Mouse (Mus musculus): ENCODE results near the gene Dcun1d3. TPM values are rescaled to one million over a fixed set of nuclear protein-coding genes. Genes with fewer than 3 reads are reported as not detected.

Dcun1d3 gene
- total and polyA plus RNA-seq, 3 experiments, result 2.5 to 5.6 TPM; not detected in 1

GRCm38 (mm10) chr7:119845541-119845940 lies 50.6 kb downstream of the Dcun1d3 start:
- Histone ChIP-seq H3K79me2 (ENCODE audit: control insufficient read depth, insufficient read depth, low read length, poor library complexity) (no peaks in the 10 kb centered on the region), H3K9me3 (replicated peaks; ENCODE audit: insufficient read depth, low read length) (no peaks in the 10 kb centered on the region), H3K27ac (ENCODE audit: control insufficient read depth, low read depth, low read length) (0 out of 2 replicates have a peak overlapping the region, but pooled peaks have one; percentile 9), H3K4me1 (ENCODE audit: control insufficient read depth in 1 of 2, insufficient read depth in 2 of 2, low read length in 2 of 2) (peaks cover 6 to 12% of the 10 kb centered on the region in 2 experiments), H3K4me3 (ENCODE audit: control insufficient read depth in 1 of 2, insufficient read depth in 1 of 2, low read depth in 2 of 2, low read length in 2 of 2) (no peak overlapping the region), H3K36me3 (ENCODE audit: control insufficient read depth in 1 of 2, insufficient read depth in 2 of 2, low read length in 2 of 2) (peaks cover 11 to 13% of the 10 kb centered on the region in 2 experiments), H3K27me3 (ENCODE audit: control insufficient read depth in 1 of 2, insufficient read depth in 2 of 2, low read length in 2 of 2) (no peaks in the 10 kb centered on the region), H3K9ac (ENCODE audit: control insufficient read depth, low read depth, low read length, poor library complexity, severe bottlenecking) (no peak overlapping the region)
- DNase-seq (ENCODE audit: low read depth, low spot score), result peak; percentile 40
- TF ChIP-seq MAX (IDR thresholded peaks at IDR 0.05; ENCODE audit: low read length), result no peak
- no peak for TF ChIP-seq TBP (IDR thresholded peaks at IDR 0.05; ENCODE audit: low read depth, low read length)
- TF ChIP-seq NELFE (IDR thresholded peaks at IDR 0.05; ENCODE audit: low read depth, low read length), result no peak
- no peak; the same call in 1 of the 2 replicates for TF ChIP-seq CHD2 (IDR thresholded peaks at IDR 0.05; ENCODE audit: low read length)
- peak; percentile 95 for TF ChIP-seq GATA1 (IDR thresholded peaks at IDR 0.05; ENCODE audit: low read depth, low read length)
- no peak for TF ChIP-seq RAD21 (IDR thresholded peaks at IDR 0.05; ENCODE audit: low read depth, low read length)
- TF ChIP-seq POLR2AphosphoS2 (IDR thresholded peaks at IDR 0.05; ENCODE audit: low read length), result 0 out of 2 replicates have a peak, but pooled peaks have one; percentile 25
- TF ChIP-seq USF2 (IDR thresholded peaks at IDR 0.05; ENCODE audit: borderline replicate concordance in 1 of 2, insufficient read depth in 1 of 2, low read depth in 1 of 2, low read length in 2 of 2), result no peak
- no peak for TF ChIP-seq MYB (IDR thresholded peaks at IDR 0.05; ENCODE audit: low read depth, low read length)
- TF ChIP-seq EP300 (IDR thresholded peaks at IDR 0.05; ENCODE audit: low read depth in 1 of 2, low read length in 2 of 2), result peak; percentile 87 to 95
- TF ChIP-seq NRF1 (IDR thresholded peaks at IDR 0.05; ENCODE audit: insufficient read depth, low read depth, low read length, poor library complexity, severe bottlenecking), result no peak
- TF ChIP-seq TCF12 (IDR thresholded peaks at IDR 0.05; ENCODE audit: low read depth, low read length), result peak; percentile 92
- no peak for TF ChIP-seq ZNF384 (IDR thresholded peaks at IDR 0.05; ENCODE audit: low read depth, low read length)
- peak; percentile 55 for TF ChIP-seq MXI1 (IDR thresholded peaks at IDR 0.05; ENCODE audit: low read depth, low read length)
- no peak for TF ChIP-seq MYC (IDR thresholded peaks at IDR 0.05; ENCODE audit: low read depth, low read length)
- TF ChIP-seq SMC3 (IDR thresholded peaks at IDR 0.05; ENCODE audit: low read depth, low read length), result peak; percentile 10; the same call in 1 of the 2 replicates
- no peak for TF ChIP-seq CHD1 (IDR thresholded peaks at IDR 0.05; ENCODE audit: low read depth, low read length)
- no peak for TF ChIP-seq UBTF (IDR thresholded peaks at IDR 0.05; ENCODE audit: borderline replicate concordance, insufficient read depth, low read depth, low read length)
- no peak for TF ChIP-seq JUND (IDR thresholded peaks at IDR 0.05; ENCODE audit: low read depth, low read length)
- peak; percentile 50; the same call in 1 of the 2 replicates for TF ChIP-seq ELF1 (IDR thresholded peaks at IDR 0.05; ENCODE audit: low read depth, low read length)
- TF ChIP-seq USF1 (IDR thresholded peaks at IDR 0.05; ENCODE audit: low read depth, low read length), result no peak
- peak; percentile 55; the same call in 1 of the 2 replicates for TF ChIP-seq MEF2A (IDR thresholded peaks at IDR 0.05; ENCODE audit: extremely low read depth, insufficient replicate concordance, low read depth, low read length, poor library complexity, severe bottlenecking)
- TF ChIP-seq POLR2AphosphoS5 (IDR thresholded peaks at IDR 0.05; ENCODE audit: borderline replicate concordance, low read depth, low read length), result no peak
- peak; percentile 80 for TF ChIP-seq RCOR1 (IDR thresholded peaks at IDR 0.05; ENCODE audit: low read depth, low read length)
- no peak for TF ChIP-seq ZC3H11A (IDR thresholded peaks at IDR 0.05; ENCODE audit: low read depth, low read length)
- no peak for TF ChIP-seq POLR2A (IDR thresholded peaks at IDR 0.05; ENCODE audit: control insufficient read depth in 1 of 2, insufficient read depth in 1 of 2, low read depth in 1 of 2, low read length in 2 of 2, poor library complexity in 1 of 2)
- TF ChIP-seq MAZ (IDR thresholded peaks at IDR 0.05; ENCODE audit: low read depth, low read length), result no peak
- peak; percentile 54 for TF ChIP-seq SIN3A (IDR thresholded peaks at IDR 0.05; ENCODE audit: low read length)
- no peak for TF ChIP-seq E2F4 (IDR thresholded peaks at IDR 0.05; ENCODE audit: borderline replicate concordance, low read depth, low read length)
- TF ChIP-seq TAL1 (IDR thresholded peaks at IDR 0.05; ENCODE audit: low read length), result peak; percentile 57
- TF ChIP-seq ZMIZ1 (IDR thresholded peaks at IDR 0.05; ENCODE audit: low read depth, low read length), result no peak
- no peak for TF ChIP-seq CTCF (IDR thresholded peaks at IDR 0.05 in 2 of 3, conservative IDR thresholded peaks at IDR 0.05 in 1 of 3; ENCODE audit: control insufficient read depth in 1 of 3, insufficient read depth in 1 of 3, low read depth in 2 of 3, low read length in 3 of 3, poor library complexity in 1 of 3, severe bottlenecking in 1 of 3)
- TF ChIP-seq GABPA (IDR thresholded peaks at IDR 0.05; ENCODE audit: low read depth, low read length), result no peak
- no peak for TF ChIP-seq BHLHE40 (IDR thresholded peaks at IDR 0.05; ENCODE audit: borderline replicate concordance, low read depth, low read length)
- TF ChIP-seq ZKSCAN1 (IDR thresholded peaks at IDR 0.05; ENCODE audit: low read depth, low read length), result no peak
- 0 out of 2 replicates have a peak, but pooled peaks have one; percentile 16 for TF ChIP-seq KAT2A (conservative IDR thresholded peaks at IDR 0.05; ENCODE audit: low read depth, low read length)
- no peak for TF ChIP-seq HCFC1 (IDR thresholded peaks at IDR 0.05; ENCODE audit: low read depth, low read length)
- TF ChIP-seq ETS1 (IDR thresholded peaks at IDR 0.05; ENCODE audit: low read depth, low read length), result peak; percentile 77
